Mouse (Mus musculus) forebrain, embryonic 12.5 days (tissue): ENCODE results near the gene Cav1. TPM values are rescaled to one million over a fixed set of nuclear protein-coding genes. Genes with fewer than 3 reads are reported as not detected.
A peak's percentile ranks its signal among the peaks of the same experiment; 100 is the strongest.

Experiments
- ATAC-seq: fragments of 200-750 bp; cut with Nextera tagmentation; 2 replicates; pipeline ENCODE4 v1.8.0; 2017; ENCODE audit warnings: moderate TSS enrichment; ENCODE audit not compliant: low FRiP score
- H3K27ac ChIP-seq: fragments of 300-500 bp; sonication (generic); 2 replicates; pipeline ENCODE4 v1.5.1; 2016; ENCODE audit warnings: mild to moderate bottlenecking
- H3K27me3 ChIP-seq: fragments of 300-500 bp; sonication (generic); 2 replicates; pipeline ENCODE4 v1.6.1; 2016; ENCODE audit warnings: mild to moderate bottlenecking
- H3K36me3 ChIP-seq: fragments of 300-500 bp; sonication (generic); replicated peaks from 2 replicates; pipeline ENCODE4 v1.6.1; 2016; ENCODE audit warnings: mild to moderate bottlenecking
- H3K4me1 ChIP-seq: fragments of 300-500 bp; sonication (generic); 2 replicates; pipeline ENCODE4 v1.6.1; 2016
- H3K4me2 ChIP-seq: fragments of 300-500 bp; sonication (generic); 2 replicates; pipeline ENCODE4 v1.6.1; 2016; ENCODE audit warnings: mild to moderate bottlenecking, moderate library complexity
- H3K4me3 ChIP-seq: fragments of 300-500 bp; sonication (generic); replicated peaks from 2 replicates; pipeline ENCODE4 v1.5.1; 2016; ENCODE audit warnings: mild to moderate bottlenecking
- H3K9ac ChIP-seq: fragments of 300-500 bp; sonication (generic); 2 replicates; pipeline ENCODE4 v1.6.1; 2016; ENCODE audit warnings: mild to moderate bottlenecking
- H3K9me3 ChIP-seq: fragments of 300-500 bp; sonication (generic); 2 replicates; pipeline ENCODE4 v1.6.1; 2016
- WGBS: fragments of 180-500 bp; shearing (Covaris S2); methylation state at CpG from one replicate; pipeline ENCODE4 v1.1.7; 2016; 5-methylcytosine and 5-hydroxymethylcytosine counted together
- polyA plus RNA-seq: library from polyadenylated mRNA; unstranded; fragments of >200 nt; fragmentation: Nextera tagmentation; extraction: Ambion mirVana; gene quantifications from 2 replicates; pipeline ENCODE4 v1.2.1, GENCODE M21; 2016

Gene Cav1
- polyA plus RNA-seq, 1 experiment from 2014 or later = 13.5 TPM

DNA sequence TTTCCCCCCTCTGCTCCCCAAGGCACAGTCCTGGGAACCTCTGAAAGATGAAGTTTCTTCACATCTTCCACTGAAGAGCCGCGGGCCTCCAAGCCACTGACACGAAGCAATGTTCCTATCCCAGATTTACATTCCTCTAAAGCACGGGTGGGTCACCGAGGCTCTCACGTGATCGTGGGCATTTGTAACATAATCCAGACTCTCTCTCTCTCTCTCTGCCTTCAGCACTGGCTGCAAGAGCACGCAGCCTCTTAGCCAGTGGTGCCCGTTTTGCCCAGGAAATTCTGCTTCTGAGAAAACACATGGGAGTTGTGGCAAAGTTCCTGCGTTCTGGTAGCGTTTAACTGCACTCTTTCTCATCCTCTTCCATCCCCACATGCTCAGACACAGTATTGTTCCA lies 21.1 kb downstream of the Cav1 start:
- no peaks in the 10 kb centered on the region for H3K27me3 ChIP-seq
- H3K4me3 ChIP-seq = no peak overlapping the region
- H3K9ac ChIP-seq = no peak overlapping the region
- H3K27ac ChIP-seq = no peak overlapping the region
- 66% methylated on average over 11 of the region's 11 CpGs for whole genome bisulfite sequencing
- no peak overlapping the region for H3K4me2 ChIP-seq
- no peaks in the 10 kb centered on the region; the same call in 1 of the 2 replicates for H3K4me1 ChIP-seq
- H3K9me3 ChIP-seq = no peaks in the 10 kb centered on the region
- no peaks in the 10 kb centered on the region for H3K36me3 ChIP-seq
- no peak for ATAC-seq

DNA sequence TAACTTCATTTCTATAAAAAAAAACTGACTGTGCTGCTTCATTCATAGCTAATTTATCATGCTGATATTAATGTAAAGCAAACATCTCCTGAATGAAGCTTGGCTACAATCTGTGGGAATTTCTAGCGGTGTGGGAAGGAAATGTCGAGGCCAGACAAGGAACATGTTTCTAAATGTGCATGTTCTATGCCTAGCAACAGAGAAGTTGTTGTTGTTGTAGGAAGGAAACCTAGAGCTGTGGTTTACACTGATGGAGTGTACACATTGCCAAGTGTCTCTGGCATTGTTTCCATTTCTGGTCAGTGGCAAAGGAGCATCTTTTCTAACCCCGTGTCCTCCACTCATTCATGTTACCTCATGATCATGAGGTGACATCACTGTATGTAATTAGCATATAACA lies 23.7 kb downstream of the Cav1 start:
- no peak overlapping the region for H3K4me3 ChIP-seq
- WGBS = 80% methylated on average over 3 of the region's 3 CpGs
- no peaks in the 10 kb centered on the region for H3K36me3 ChIP-seq
- no peaks in the 10 kb centered on the region; the same call in 1 of the 2 replicates for H3K4me1 ChIP-seq
- no peak overlapping the region for H3K4me2 ChIP-seq
- no peaks in the 10 kb centered on the region for H3K9me3 ChIP-seq
- H3K9ac ChIP-seq = no peak overlapping the region
- no peaks in the 10 kb centered on the region for H3K27me3 ChIP-seq
- H3K27ac ChIP-seq = no peak overlapping the region
- ATAC-seq = no peak

GRCm38 (mm10) chr6:17337724-17338123 lies 31.6 kb downstream of the Cav1 start:
- Histone ChIP-seq H3K4me1 (no peaks in the 10 kb centered on the region), H3K27ac (no peak overlapping the region), H3K4me2 (no peak overlapping the region), H3K27me3 (no peaks in the 10 kb centered on the region), H3K9me3 (no peaks in the 10 kb centered on the region), H3K9ac (no peak overlapping the region), H3K36me3 (no peaks in the 10 kb centered on the region), H3K4me3 (no peak overlapping the region)
- 84% methylated on average over 2 of the region's 2 CpGs for WGBS
- ATAC-seq = no peak

DNA sequence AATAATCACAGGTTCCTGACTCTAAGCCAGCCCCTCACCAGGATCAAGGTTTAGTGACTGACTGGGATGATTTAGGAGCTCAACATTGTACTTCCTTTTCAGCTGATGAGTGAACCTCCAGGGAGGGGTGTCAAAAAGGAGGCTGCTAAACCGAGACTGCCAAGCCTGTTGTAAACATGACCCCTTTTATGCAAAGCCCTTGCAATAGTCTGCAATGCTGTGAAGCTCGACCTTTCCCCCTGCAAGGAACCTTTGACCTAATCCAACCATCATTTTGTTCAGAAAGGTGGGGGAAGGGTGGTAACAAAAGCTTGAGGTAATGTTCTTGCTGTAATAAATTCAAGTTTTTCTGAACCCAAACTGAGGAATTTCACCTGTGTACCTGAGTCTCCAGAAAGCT lies 34.3 kb downstream of the Cav1 start:
- no peaks in the 10 kb centered on the region for H3K36me3 ChIP-seq
- no peaks in the 10 kb centered on the region for H3K9me3 ChIP-seq
- no peak overlapping the region for H3K9ac ChIP-seq
- 14% methylated on average over 2 of the region's 2 CpGs for WGBS
- ATAC-seq = no peak
- H3K4me2 ChIP-seq = no peak overlapping the region
- no peak overlapping the region for H3K27ac ChIP-seq
- H3K4me3 ChIP-seq = no peak overlapping the region
- no peaks in the 10 kb centered on the region for H3K4me1 ChIP-seq
- H3K27me3 ChIP-seq = no peaks in the 10 kb centered on the region

GRCm38 (mm10) chr6:17348011-17348410 lies 41.9 kb downstream of the Cav1 start:
- no peak for ATAC-seq
- H3K27ac ChIP-seq = no peak overlapping the region
- no peak overlapping the region for H3K4me2 ChIP-seq
- 84% methylated on average over 3 of the region's 3 CpGs for WGBS
- no peak overlapping the region for H3K9ac ChIP-seq
- no peaks in the 10 kb centered on the region for H3K4me1 ChIP-seq
- H3K9me3 ChIP-seq = no peaks in the 10 kb centered on the region
- no peak overlapping the region for H3K4me3 ChIP-seq
- no peaks in the 10 kb centered on the region for H3K27me3 ChIP-seq
- no peaks in the 10 kb centered on the region for H3K36me3 ChIP-seq

GRCm38 (mm10) chr6:17350803-17351202 lies 44.7 kb downstream of the Cav1 start:
- no peak overlapping the region for H3K9ac ChIP-seq
- no peaks in the 10 kb centered on the region for H3K27me3 ChIP-seq
- no peaks in the 10 kb centered on the region for H3K4me1 ChIP-seq
- WGBS = 92% methylated on average over 5 of the region's 5 CpGs
- no peak overlapping the region for H3K27ac ChIP-seq
- H3K36me3 ChIP-seq = no peaks in the 10 kb centered on the region
- no peak overlapping the region for H3K4me2 ChIP-seq
- H3K4me3 ChIP-seq = no peak overlapping the region
- no peaks in the 10 kb centered on the region for H3K9me3 ChIP-seq
- no peak for ATAC-seq

DNA sequence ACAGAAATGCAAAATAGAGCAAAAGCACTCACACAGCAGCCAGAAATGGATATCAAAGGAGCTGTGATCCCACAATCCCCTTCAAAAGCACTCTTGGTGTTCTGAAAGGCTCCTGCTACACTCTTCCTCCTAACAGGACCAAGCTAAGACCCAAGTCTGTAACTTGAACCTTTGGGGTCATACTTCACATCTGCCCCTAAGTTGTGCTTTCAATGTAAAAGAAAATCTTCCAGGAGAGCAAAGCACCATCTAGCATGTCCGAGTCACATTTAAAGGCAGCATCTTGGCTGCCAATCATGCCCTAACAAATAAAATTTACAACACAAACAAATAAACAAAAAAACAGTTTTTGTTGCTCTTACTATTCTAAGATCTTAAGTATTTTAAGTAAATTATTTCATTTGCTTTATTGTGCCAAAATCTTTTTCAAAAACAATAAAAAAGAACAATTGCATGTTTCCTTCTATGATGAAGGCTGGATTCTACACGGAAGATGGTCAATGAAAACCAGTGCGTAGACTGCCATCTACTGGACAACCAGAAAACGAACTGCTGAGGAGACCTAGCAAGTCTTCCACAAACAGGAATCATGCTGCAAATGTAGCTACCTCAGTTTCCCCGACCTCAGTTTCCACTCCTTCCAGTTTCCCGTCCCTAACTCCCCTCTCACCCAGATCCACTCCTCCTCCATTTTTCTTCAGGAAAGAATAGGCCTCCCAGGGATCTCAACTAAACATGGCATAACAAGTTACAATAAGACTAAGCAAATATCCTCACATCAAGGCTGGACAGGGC lies 53.0 kb downstream of the Cav1 start:
- ATAC-seq = peak; percentile 63; the same call in 1 of the 2 replicates

GRCm38 (mm10) chr6:17362771-17363170 lies 56.6 kb downstream of the Cav1 start:
- ATAC-seq = no peak
- H3K4me2 ChIP-seq = no peak overlapping the region
- H3K4me1 ChIP-seq = no peaks in the 10 kb centered on the region
- H3K4me3 ChIP-seq = no peak overlapping the region
- H3K36me3 ChIP-seq = no peaks in the 10 kb centered on the region
- no peaks in the 10 kb centered on the region for H3K9me3 ChIP-seq
- H3K27ac ChIP-seq = no peak overlapping the region
- H3K27me3 ChIP-seq = no peaks in the 10 kb centered on the region
- WGBS = 42% methylated on average over 3 of the region's 3 CpGs
- no peak overlapping the region for H3K9ac ChIP-seq

More for the DNA sequence above, 53.0 kb downstream of the Cav1 start:
- H3K4me2 ChIP-seq = no peak overlapping the region
- H3K9ac ChIP-seq = no peak overlapping the region
- no peaks in the 10 kb centered on the region for H3K4me1 ChIP-seq
- H3K27ac ChIP-seq = no peak overlapping the region
- no peaks in the 10 kb centered on the region for H3K36me3 ChIP-seq
- no peaks in the 10 kb centered on the region for H3K9me3 ChIP-seq
- no peaks in the 10 kb centered on the region for H3K27me3 ChIP-seq
- 14% methylated on average over 6 of the region's 6 CpGs for WGBS
- H3K4me3 ChIP-seq = no peak overlapping the region

GRCm38 (mm10) chr6:17363446-17364179 lies 57.5 kb downstream of the Cav1 start:
- no peak for ATAC-seq
- Histone ChIP-seq H3K9ac (no peak overlapping the region), H3K4me2 (no peak overlapping the region), H3K9me3 (no peaks in the 10 kb centered on the region), H3K4me3 (no peak overlapping the region), H3K27me3 (no peaks in the 10 kb centered on the region), H3K36me3 (no peaks in the 10 kb centered on the region), H3K27ac (no peak overlapping the region), H3K4me1 (no peaks in the 10 kb centered on the region)
- WGBS = 86% methylated on average over 17 of the region's 17 CpGs

- no peak overlapping the region for H3K4me3 ChIP-seq
- H3K36me3 ChIP-seq = no peaks in the 10 kb centered on the region
- H3K27me3 ChIP-seq = no peaks in the 10 kb centered on the region
- no peaks in the 10 kb centered on the region for H3K4me1 ChIP-seq
- H3K4me2 ChIP-seq = no peak overlapping the region
- no peak overlapping the region for H3K27ac ChIP-seq
- H3K9ac ChIP-seq = no peak overlapping the region
- H3K9me3 ChIP-seq = no peaks in the 10 kb centered on the region
- no peak for ATAC-seq
- WGBS = 91% methylated on average over 5 of the region's 5 CpGs
These were observed 68.2 kb downstream of the Cav1 start for GRCm38 (mm10) chr6:17374326-17374725.

GRCm38 (mm10) chr6:17377371-17377770 lies 71.2 kb downstream of the Cav1 start:
- no peaks in the 10 kb centered on the region for H3K9me3 ChIP-seq
- H3K36me3 ChIP-seq = no peaks in the 10 kb centered on the region
- H3K4me3 ChIP-seq = no peak overlapping the region
- no peak overlapping the region for H3K4me2 ChIP-seq
- no peaks in the 10 kb centered on the region for H3K4me1 ChIP-seq
- no peaks in the 10 kb centered on the region for H3K27me3 ChIP-seq
- 80% methylated on average over 2 of the region's 2 CpGs for WGBS
- no peak overlapping the region for H3K9ac ChIP-seq
- ATAC-seq = no peak
- no peak overlapping the region for H3K27ac ChIP-seq

GRCm38 (mm10) chr6:17380102-17380501 lies 74.0 kb downstream of the Cav1 start:
- no peak overlapping the region for H3K4me2 ChIP-seq
- H3K9me3 ChIP-seq = no peaks in the 10 kb centered on the region
- H3K27me3 ChIP-seq = no peaks in the 10 kb centered on the region
- 81% methylated on average over 3 of the region's 3 CpGs for WGBS
- H3K4me3 ChIP-seq = no peak overlapping the region
- no peaks in the 10 kb centered on the region for H3K4me1 ChIP-seq
- no peak overlapping the region for H3K9ac ChIP-seq
- H3K27ac ChIP-seq = no peak overlapping the region
- no peaks in the 10 kb centered on the region for H3K36me3 ChIP-seq
- no peak for ATAC-seq

GRCm38 (mm10) chr6:17381690-17382089 lies 75.6 kb downstream of the Cav1 start:
- H3K4me1 ChIP-seq = no peaks in the 10 kb centered on the region
- H3K36me3 ChIP-seq = no peaks in the 10 kb centered on the region
- H3K27ac ChIP-seq = no peak overlapping the region
- H3K9me3 ChIP-seq = no peaks in the 10 kb centered on the region
- no peaks in the 10 kb centered on the region for H3K27me3 ChIP-seq
- H3K9ac ChIP-seq = no peak overlapping the region
- ATAC-seq = no peak
- no peak overlapping the region for H3K4me2 ChIP-seq
- no peak overlapping the region for H3K4me3 ChIP-seq
- 82% methylated on average over 6 of the region's 6 CpGs for WGBS
